Mouse (Mus musculus): ENCODE data around the gene Egfl8. TPM values are rescaled to one million over a fixed set of nuclear protein-coding genes. Genes with fewer than 3 reads are reported as not detected.
A peak's percentile ranks its signal among the peaks of the same experiment; 100 is the strongest.

The Egfl8 gene
- polyA plus RNA-seq, 2 experiments, result 0.10 to 0.39 TPM

DNA sequence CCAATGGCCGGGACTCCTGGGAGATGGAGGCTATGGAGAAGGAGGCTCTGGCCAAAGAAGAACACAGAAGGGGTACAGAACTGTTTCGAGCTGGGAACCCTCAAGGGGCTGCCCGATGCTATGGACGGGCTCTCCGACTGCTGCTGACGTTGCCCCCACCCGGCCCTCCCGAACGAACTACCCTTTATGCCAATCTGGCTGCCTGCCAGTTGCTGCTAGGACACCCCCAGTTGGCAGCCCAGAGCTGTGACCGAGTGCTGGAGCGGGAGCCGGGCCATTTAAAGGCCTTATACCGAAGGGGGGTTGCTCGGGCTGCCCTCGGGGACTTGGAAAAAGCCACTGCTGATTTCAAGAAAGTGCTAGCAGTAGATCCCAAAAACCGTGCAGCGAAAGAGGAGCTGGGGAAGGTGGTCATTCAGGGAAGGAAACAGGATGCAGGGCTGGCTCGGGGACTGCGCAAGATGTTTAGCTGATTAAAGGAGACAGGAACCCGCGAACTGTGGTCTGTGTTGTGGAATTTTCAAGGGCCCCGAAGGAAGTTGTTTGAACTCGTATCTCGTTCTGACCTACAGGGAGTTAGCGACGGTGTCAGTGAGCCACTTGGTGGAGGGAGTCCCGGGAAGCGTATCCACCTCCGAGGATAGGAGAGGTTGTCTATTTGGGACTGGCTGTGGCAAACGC, 30.2 kb upstream of the Egfl8 start:
- Histone ChIP-seq H3K4me1 (replicated peaks; ENCODE audit: control insufficient read depth in 2 of 2, insufficient read depth in 2 of 2, low read length in 1 of 2) (peaks cover 13 to 26% of the 10 kb centered on the region in 2 experiments), H3K27ac (no peak overlapping the region), H3K36me3 (replicated peaks; ENCODE audit: control insufficient read depth, insufficient read depth, low read depth) (no peaks in the 10 kb centered on the region; the same call in 1 of the 2 replicates), H3K9ac (replicated peaks) (no peak overlapping the region), H3K4me2 (ENCODE audit: low read depth) (peak overlapping the region; percentile 72), H3K9me3 (ENCODE audit: control insufficient read depth, low read length) (no peaks in the 10 kb centered on the region), H3K4me3 (ENCODE audit: insufficient read depth in 1 of 2, low read depth in 2 of 2, low read length in 2 of 2) (peak overlapping the region in 1 of 2 experiments; percentile 17; a peak in 1 of 4 replicates), H3K27me3 (ENCODE audit: control insufficient read depth, insufficient read depth, low read length) (no peaks in the 10 kb centered on the region; the same call in 1 of the 2 replicates)
- WGBS (ENCODE audit: insufficient replicate concordance), result 59% methylated on average over 30 of the region's 30 CpGs
- no peak for DNase-seq (ENCODE audit: low read depth in 3 of 3, low spot score in 3 of 3)
- no peak for TF ChIP-seq EP300 (IDR thresholded peaks at IDR 0.05; ENCODE audit: low read depth)
- TF ChIP-seq CTCF (IDR thresholded peaks at IDR 0.05; ENCODE audit: low read depth), result no peak
- no peak for ATAC-seq (ENCODE audit: insufficient read depth)

DNA sequence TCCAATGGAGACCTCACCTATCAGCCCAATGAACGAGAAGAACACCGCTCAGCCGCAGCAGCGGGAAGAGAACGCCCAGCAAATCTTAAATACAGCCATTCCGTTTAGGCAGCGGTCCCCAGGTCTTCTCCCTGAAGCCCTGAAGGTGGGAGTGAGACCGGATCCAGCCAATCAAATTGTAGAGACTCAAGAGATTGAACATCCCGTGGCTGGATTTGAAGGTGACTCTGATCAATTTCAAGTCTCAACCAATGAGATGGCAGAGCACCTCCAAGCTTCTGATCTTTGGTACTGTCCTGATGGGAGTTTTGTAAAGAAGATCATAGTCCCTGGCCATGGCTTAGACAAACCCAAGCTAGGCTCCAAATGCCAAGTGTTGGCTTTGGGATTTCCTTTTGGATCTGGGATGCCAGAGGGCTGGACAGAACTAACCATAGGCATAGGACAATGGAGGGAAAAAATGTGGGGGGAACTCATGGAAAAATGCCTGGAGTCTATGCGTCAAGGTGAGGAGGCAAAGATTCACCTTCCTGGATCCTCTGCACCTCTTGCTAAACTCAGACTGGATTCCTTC, 29.6 kb upstream of the Egfl8 start:
- peak overlapping the region; percentile 58 to 90 for H3K4me3 ChIP-seq (ENCODE audit: insufficient read depth in 1 of 2, low read depth in 2 of 2, low read length in 2 of 2)
- H3K36me3 ChIP-seq (replicated peaks; ENCODE audit: control insufficient read depth, insufficient read depth, low read depth), result no peaks in the 10 kb centered on the region; the same call in 1 of the 2 replicates
- DNase-seq (ENCODE audit: low read depth in 3 of 3, low spot score in 3 of 3), result peak in 2 of 3 experiments; percentile 24 to 27
- peak overlapping the region; percentile 61 for H3K9ac ChIP-seq (replicated peaks)
- H3K27me3 ChIP-seq (ENCODE audit: control insufficient read depth, insufficient read depth, low read length), result no peaks in the 10 kb centered on the region; the same call in 1 of the 2 replicates
- peak overlapping the region; percentile 57; the same call in 1 of the 2 replicates for H3K27ac ChIP-seq
- H3K4me1 ChIP-seq (replicated peaks; ENCODE audit: control insufficient read depth in 2 of 2, insufficient read depth in 2 of 2, low read length in 1 of 2), result peaks cover 13 to 26% of the 10 kb centered on the region in 2 experiments
- WGBS (ENCODE audit: insufficient replicate concordance), result 45% methylated on average over 10 of the region's 10 CpGs
- ATAC-seq (ENCODE audit: insufficient read depth), result no peak
- TF ChIP-seq EP300 (IDR thresholded peaks at IDR 0.05; ENCODE audit: low read depth), result no peak
- TF ChIP-seq CTCF (IDR thresholded peaks at IDR 0.05; ENCODE audit: low read depth), result no peak
- peak overlapping the region; percentile 72 for H3K4me2 ChIP-seq (ENCODE audit: low read depth)
- H3K9me3 ChIP-seq (ENCODE audit: control insufficient read depth, low read length), result no peaks in the 10 kb centered on the region

DNA sequence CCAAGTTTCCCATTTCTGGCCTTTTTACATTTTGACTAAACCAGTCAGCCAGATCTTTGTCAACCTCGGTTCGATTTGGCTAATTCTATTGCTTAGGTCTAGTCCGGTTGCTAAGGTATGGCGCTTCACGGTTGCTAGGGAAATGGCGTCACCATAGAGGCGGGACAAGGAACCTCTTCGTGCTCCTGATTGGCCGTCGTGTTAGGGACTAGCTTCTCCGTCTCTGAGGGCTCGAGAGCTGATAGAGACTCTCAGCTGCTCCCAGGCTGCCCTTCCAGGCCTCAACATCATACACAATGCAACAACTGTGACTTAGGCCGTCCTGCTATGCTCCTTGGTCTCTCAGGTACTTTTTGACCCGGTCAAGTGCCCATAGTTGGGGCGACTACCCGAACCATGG, 28.8 kb upstream of the Egfl8 start, which contains the start of gene Fkbpl:
Gene Fkbpl (plus strand): TSS at position 157 of the 400 bp plus-strand sequence.
- Histone ChIP-seq H3K4me1 (replicated peaks; ENCODE audit: control insufficient read depth in 2 of 2, insufficient read depth in 2 of 2, low read length in 1 of 2) (peaks cover 13 to 26% of the 10 kb centered on the region in 2 experiments), H3K9ac (replicated peaks) (peak within 1 kb of the TSS; percentile 61), H3K4me3 (ENCODE audit: insufficient read depth in 1 of 2, low read depth in 2 of 2, low read length in 2 of 2) (peak within 1 kb of the TSS; percentile 58 to 90), H3K27me3 (ENCODE audit: control insufficient read depth, insufficient read depth, low read length) (no peaks in the 10 kb centered on the region; the same call in 1 of the 2 replicates), H3K27ac (peak within 1 kb of the TSS; percentile 57), H3K9me3 (ENCODE audit: control insufficient read depth, low read length) (no peaks in the 10 kb centered on the region), H3K36me3 (replicated peaks; ENCODE audit: control insufficient read depth, insufficient read depth, low read depth) (no peaks in the 10 kb centered on the region; the same call in 1 of the 2 replicates), H3K4me2 (ENCODE audit: low read depth) (peak within 1 kb of the TSS; percentile 72)
- DNase-seq (ENCODE audit: low read depth in 3 of 3, low spot score in 3 of 3) (peak; percentile 92 to 94 (median 93)), ATAC-seq (ENCODE audit: insufficient read depth) (peak; percentile 51)
- under 1% methylated on average over 16 of the region's 16 CpGs for WGBS (ENCODE audit: insufficient replicate concordance)
- TF ChIP-seq EP300 (IDR thresholded peaks at IDR 0.05; ENCODE audit: low read depth), result no peak
- TF ChIP-seq CTCF (IDR thresholded peaks at IDR 0.05; ENCODE audit: low read depth), result no peak

DNA sequence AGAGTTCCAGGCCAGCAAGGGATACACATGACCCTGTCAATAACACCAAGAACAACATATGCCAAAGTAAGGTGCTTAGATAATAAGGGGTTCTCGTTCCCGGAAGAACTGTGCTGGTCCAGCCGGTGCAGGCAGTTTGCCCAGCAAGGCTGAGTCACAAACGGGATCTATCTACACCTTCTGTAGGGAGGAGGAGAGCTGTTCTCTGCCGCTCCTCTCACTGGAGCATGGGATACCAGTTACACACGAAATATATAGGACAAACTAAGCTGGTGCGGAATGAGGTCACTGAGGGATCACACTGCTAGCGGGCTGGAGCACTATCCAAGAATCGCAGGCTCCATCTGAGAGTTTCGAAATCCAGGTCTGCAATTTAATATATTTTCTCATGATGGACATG, 28.2 kb upstream of the Egfl8 start:
- Histone ChIP-seq H3K36me3 (replicated peaks; ENCODE audit: control insufficient read depth, insufficient read depth, low read depth) (no peaks in the 10 kb centered on the region; the same call in 1 of the 2 replicates), H3K27ac (no peak overlapping the region), H3K9me3 (ENCODE audit: control insufficient read depth, low read length) (no peaks in the 10 kb centered on the region), H3K4me1 (replicated peaks; ENCODE audit: control insufficient read depth in 2 of 2, insufficient read depth in 2 of 2, low read length in 1 of 2) (peaks cover 13 to 26% of the 10 kb centered on the region in 2 experiments), H3K4me3 (ENCODE audit: insufficient read depth in 1 of 2, low read depth in 2 of 2, low read length in 2 of 2) (no peak overlapping the region), H3K9ac (replicated peaks) (no peak overlapping the region), H3K27me3 (ENCODE audit: control insufficient read depth, insufficient read depth, low read length) (no peaks in the 10 kb centered on the region; the same call in 1 of the 2 replicates), H3K4me2 (ENCODE audit: low read depth) (no peak overlapping the region)
- no peak for ATAC-seq (ENCODE audit: insufficient read depth)
- no peak for DNase-seq (ENCODE audit: low read depth in 3 of 3, low spot score in 3 of 3)
- 64% methylated on average over 10 of the region's 10 CpGs for WGBS (ENCODE audit: insufficient replicate concordance)
- no peak for TF ChIP-seq EP300 (IDR thresholded peaks at IDR 0.05; ENCODE audit: low read depth)
- TF ChIP-seq CTCF (IDR thresholded peaks at IDR 0.05; ENCODE audit: low read depth), result no peak

DNA sequence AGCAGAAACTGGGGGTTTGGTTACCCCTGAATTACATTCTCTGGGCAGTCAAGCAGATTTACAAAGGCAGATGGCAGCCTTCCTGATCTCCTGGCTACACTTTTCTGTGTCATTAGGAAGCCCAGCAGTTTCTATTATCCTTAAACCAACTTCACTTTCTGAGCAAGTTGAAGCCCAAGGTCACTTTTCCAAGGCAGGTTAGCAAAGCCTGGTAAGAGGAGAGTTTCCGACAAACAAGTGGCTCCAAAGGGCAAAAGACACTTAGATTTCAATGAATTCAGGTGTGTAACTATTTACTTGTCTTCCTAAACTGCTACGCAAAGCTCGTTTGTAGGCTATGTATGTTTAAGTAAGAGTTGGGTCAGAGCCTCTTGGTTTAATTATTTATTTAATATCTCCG, 27.6 kb upstream of the Egfl8 start:
- no peaks in the 10 kb centered on the region for H3K36me3 ChIP-seq (replicated peaks; ENCODE audit: control insufficient read depth, insufficient read depth, low read depth)
- no peak overlapping the region for H3K4me3 ChIP-seq (ENCODE audit: insufficient read depth in 1 of 2, low read depth in 2 of 2, low read length in 2 of 2)
- ATAC-seq (ENCODE audit: insufficient read depth) (no peak), DNase-seq (ENCODE audit: low read depth in 3 of 3, low spot score in 3 of 3) (no peak)
- H3K9ac ChIP-seq (replicated peaks), result no peak overlapping the region
- peaks cover 13 to 26% of the 10 kb centered on the region in 2 experiments for H3K4me1 ChIP-seq (replicated peaks; ENCODE audit: control insufficient read depth in 2 of 2, insufficient read depth in 2 of 2, low read length in 1 of 2)
- H3K27ac ChIP-seq, result no peak overlapping the region
- H3K27me3 ChIP-seq (ENCODE audit: control insufficient read depth, insufficient read depth, low read length), result no peaks in the 10 kb centered on the region; the same call in 1 of the 2 replicates
- TF ChIP-seq EP300 (IDR thresholded peaks at IDR 0.05; ENCODE audit: low read depth) (no peak), CTCF (IDR thresholded peaks at IDR 0.05; ENCODE audit: low read depth) (no peak)
- no peaks in the 10 kb centered on the region for H3K9me3 ChIP-seq (ENCODE audit: control insufficient read depth, low read length)
- no peak overlapping the region for H3K4me2 ChIP-seq (ENCODE audit: low read depth)
- 67% methylated on average over 4 of the region's 4 CpGs for WGBS (ENCODE audit: insufficient replicate concordance)

All from liver, embryonic 14.5 days (tissue).